ENCODE assay signal across 8 mouse cellular contexts in the genomic region with DNA sequence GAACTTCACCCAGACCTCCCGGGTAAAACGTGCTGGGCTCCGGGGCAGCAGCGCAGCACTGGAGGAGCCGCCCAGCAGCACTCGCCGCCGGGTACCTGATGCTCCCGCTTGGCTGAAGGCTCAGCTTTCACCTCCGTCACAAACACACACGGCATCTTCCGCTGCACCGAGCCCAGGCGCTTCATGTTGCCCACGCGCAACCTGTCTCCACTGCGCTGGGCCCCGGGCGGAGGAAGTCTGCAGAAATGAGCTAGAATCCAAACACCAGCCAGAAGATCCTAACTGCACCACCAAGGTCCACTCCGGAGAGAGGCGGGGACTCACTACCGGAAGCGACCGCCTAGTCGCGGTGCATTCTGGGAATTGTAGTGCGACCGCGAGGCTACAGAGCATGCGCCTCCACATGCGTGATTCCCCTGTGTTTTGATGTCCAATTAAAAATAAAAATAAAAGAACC. TPM values are rescaled to one million over a fixed set of nuclear protein-coding genes. Genes with fewer than 3 reads are reported as not detected.
DNase-seq lines count a peak whose midpoint lies in the region; ATAC-seq lines count a peak whose summit lies in the region.

No protein-coding gene starts in this region.

- H3K4me1 ChIP-seq in intestine, embryonic 16.5 days (ENCODE audit: control insufficient read depth, insufficient read depth, low read length) = no peaks in the 10 kb centered on the region

- H3K27me3 ChIP-seq in intestine, embryonic 16.5 days (replicated peaks; ENCODE audit: control insufficient read depth, insufficient read depth, low read length) = no peaks in the 10 kb centered on the region

- peak overlapping the region; percentile 65 for H3K4me2 ChIP-seq in intestine, embryonic 16.5 days (ENCODE audit: low read depth, low read length)

- H3K36me3 ChIP-seq in intestine, embryonic 16.5 days (ENCODE audit: control insufficient read depth, insufficient read depth, low read length) = no peaks in the 10 kb centered on the region

- intact Hi-C loops in left cerebral cortex, postnatal 25 days (cut with DNase I) = no loop called here

- H3K27ac ChIP-seq in intestine, embryonic 16.5 days (ENCODE audit: low read length) = peak overlapping the region; percentile 66

- peak overlapping the region; percentile 81 for H3K4me3 ChIP-seq in intestine, embryonic 16.5 days (ENCODE audit: low read length)

- peak overlapping the region; percentile 82 for H3K9ac ChIP-seq in intestine, embryonic 16.5 days (ENCODE audit: low read depth, low read length)

- no peaks in the 10 kb centered on the region for H3K9me3 ChIP-seq in intestine, embryonic 16.5 days (ENCODE audit: control insufficient read depth, low read length)

- ATAC-seq in intestine, embryonic 16.5 days = peak; percentile 100

- DNase-seq in adrenal gland, postnatal 10 days = peak; percentile 93
- peak; percentile 89 for DNase-seq in embryo, embryonic 9.5 days (ENCODE audit: extremely low spot score)
- peak; percentile 67 to 87 for DNase-seq in gastrocnemius, postnatal 4 days (ENCODE audit: low spot score in 2 of 2)
- peak; percentile 91 to 96 for DNase-seq in left cerebral cortex, postnatal 25 days (ENCODE audit: low spot score in 2 of 2)
- peak; percentile 91 for DNase-seq in mesoderm, embryonic 11.5 days (ENCODE audit: low read depth, low spot score)
- DNase-seq in right cerebral cortex, postnatal 25 days = peak; percentile 89
- peak; percentile 85 to 88 for DNase-seq in urinary bladder, postnatal 36 days (ENCODE audit: low spot score in 2 of 2)

- WGBS in intestine, embryonic 16.5 days = under 1% methylated on average over 31 of the region's 31 CpGs

RNA-seq across cellular contexts. Expression of a gene that starts 1.3 kb away (rescaled TPM):
- total RNA-seq in adrenal gland, postnatal 10 days (2021) = 1 to 10 TPM; 9.4 to 9.5 TPM
- total RNA-seq in gastrocnemius, postnatal 4 days (2021) = 1 to 10 TPM; 9.9 TPM
- 6.2 and 6.4 TPM in 2 replicates for polyA plus RNA-seq in intestine, embryonic 16.5 days (2015; fragmentation: Nextera tagmentation; extraction: Ambion mirVana)
- total RNA-seq in left cerebral cortex, postnatal 25 days (2021) = 10 to 100 TPM; 22.8 to 24.8 TPM

RNA-seq across cellular contexts. Expression of a gene that starts 1.3 kb away (rescaled TPM):
- total RNA-seq in adrenal gland, postnatal 10 days (2021) = not detected
- not detected for total RNA-seq in gastrocnemius, postnatal 4 days (2021)
- not detected in 2 replicates for polyA plus RNA-seq in intestine, embryonic 16.5 days (2015; fragmentation: Nextera tagmentation; extraction: Ambion mirVana)
- not detected for total RNA-seq in left cerebral cortex, postnatal 25 days (2021)

Comparison
In these comparisons a context has a peak if more than half of its experiments do, and no peak if none do; other contexts are left out.
1. Peak in every context shown above with its lines: DNase-seq, ATAC-seq, H3K4me3 ChIP-seq and H3K27ac ChIP-seq.